Mouse (Mus musculus) kidney, postnatal 10 days (tissue): ENCODE results near the gene Cyb5r4.
"Not testable (repeated sequence)": the region's sequence is repeated elsewhere in the genome, so short reads cannot be mapped to it uniquely, and the experiment has no call there.

Source experiments
- DNase-seq: peaks from one replicate; pipeline ENCODE4 v3.0.0; 2021; ENCODE audit warnings: mixed read lengths

Cyb5r4 gene

GRCm38 (mm10) chr9:87027423-87028084 lies 5.7 kb downstream of the Cyb5r4 start:
- DNase-seq = peak; percentile 79

GRCm38 (mm10) chr9:87032196-87032595 lies 10.4 kb downstream of the Cyb5r4 start:
- no peak for DNase-seq

GRCm38 (mm10) chr9:87034831-87035580 lies 13.2 kb downstream of the Cyb5r4 start:
- DNase-seq = no peak

GRCm38 (mm10) chr9:87049425-87049824 lies 27.6 kb downstream of the Cyb5r4 start:
- DNase-seq = peak; percentile 36

DNA sequence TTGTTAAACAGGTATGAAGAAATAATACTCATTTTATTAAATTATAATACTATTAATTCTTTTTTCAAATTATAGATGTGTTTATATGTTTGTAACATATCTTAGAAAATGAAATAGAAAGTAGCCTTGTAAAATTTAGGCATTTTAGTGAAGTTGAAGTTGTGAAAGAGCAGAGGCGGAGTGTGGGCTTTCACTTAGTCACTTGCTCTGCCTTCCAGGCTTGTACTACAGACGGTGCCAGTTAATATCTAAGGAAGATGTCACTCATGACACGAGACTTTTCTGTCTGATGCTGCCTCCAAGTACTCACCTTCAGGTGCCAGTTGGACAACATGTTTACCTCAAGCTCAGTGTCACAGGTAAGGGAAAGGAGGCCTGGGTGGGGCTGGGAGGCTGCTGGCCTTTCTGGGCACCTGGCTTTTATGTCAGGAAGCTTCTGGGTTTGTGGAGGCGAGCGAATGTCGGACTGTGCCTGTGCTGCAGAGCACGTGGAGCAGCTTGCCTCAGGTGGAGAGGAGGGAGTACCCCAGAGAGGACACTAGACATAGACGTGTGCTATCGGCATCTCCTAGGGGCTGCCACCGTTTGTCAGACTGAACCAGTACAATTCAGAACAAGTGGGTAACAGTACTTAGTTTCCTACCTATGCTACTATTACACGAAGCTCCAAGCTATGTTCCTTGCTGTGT lies 33.9 kb downstream of the Cyb5r4 start:
- no peak for DNase-seq

DNA sequence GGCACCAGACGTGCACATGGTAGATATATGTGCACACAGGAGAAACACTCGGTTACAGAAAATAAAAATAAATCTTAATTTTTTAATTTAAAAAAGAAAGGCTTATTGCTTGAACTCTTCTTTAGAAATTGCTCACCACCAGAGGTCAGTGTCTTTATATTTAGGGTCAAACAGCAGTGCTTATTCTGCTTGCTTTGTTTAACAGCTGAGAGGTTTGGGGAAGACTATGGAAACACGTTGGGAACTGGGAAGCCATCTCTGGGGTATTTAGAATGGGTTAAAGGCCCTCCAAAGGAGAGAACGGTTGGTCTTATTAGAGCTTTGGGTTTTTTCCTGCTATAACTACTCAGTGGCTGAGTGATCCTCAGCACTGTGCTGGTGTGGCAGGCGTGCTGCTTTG lies 40.5 kb downstream of the Cyb5r4 start:
- DNase-seq = no peak

GRCm38 (mm10) chr9:87068160-87068559 lies 46.3 kb downstream of the Cyb5r4 start:
- DNase-seq = no peak

- DNase-seq = not testable (repeated sequence)
These were observed 49.8 kb downstream of the Cyb5r4 start for GRCm38 (mm10) chr9:87071566-87071965.

DNA sequence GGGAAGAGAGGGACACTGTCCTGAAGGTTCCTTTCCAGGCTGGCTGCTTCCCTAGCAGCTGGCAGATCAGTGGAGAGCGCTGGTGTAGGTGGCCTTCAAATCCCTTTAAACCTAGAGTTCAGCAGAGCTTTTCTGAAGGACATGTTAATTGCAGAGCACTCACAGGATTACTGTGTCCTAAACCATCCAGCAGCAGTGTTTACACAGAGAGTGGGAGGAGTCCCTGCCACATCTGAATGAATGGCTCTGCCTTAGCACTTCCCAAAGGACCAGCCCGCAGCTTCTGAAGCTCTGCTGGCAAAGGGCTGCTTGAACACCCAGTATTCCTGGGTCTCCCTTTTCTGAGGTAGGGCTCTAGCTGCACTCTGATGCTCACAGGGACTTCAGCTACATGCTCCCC lies 56.1 kb downstream of the Cyb5r4 start:
- no peak for DNase-seq

- DNase-seq = no peak
These were observed 57.7 kb downstream of the Cyb5r4 start for GRCm38 (mm10) chr9:87079511-87079910.

- DNase-seq = no peak
These were observed 65.2 kb downstream of the Cyb5r4 start for GRCm38 (mm10) chr9:87086991-87087390.

DNA sequence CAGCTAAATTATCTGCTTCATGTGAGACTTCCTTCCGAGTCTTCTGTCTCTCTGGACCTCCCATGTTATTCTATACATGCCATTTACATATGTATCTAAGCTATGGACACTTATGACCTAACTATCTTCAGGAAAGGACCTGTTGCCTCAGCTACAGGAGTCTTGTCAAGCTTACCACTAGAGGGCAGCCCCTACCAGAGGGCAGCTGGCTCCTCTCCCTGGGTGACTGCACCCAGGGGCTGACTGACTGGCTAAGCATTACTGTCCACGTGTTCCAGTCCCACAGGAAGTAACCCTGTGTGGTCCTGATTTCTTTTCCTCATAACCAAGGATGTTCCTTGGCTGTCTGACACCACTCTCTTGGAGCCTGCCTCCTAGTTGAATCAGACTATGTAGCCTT lies 76.2 kb downstream of the Cyb5r4 start:
- DNase-seq = peak; percentile 35

- no peak for DNase-seq
These were observed 93.2 kb downstream of the Cyb5r4 start for GRCm38 (mm10) chr9:87115019-87115418.

DNA sequence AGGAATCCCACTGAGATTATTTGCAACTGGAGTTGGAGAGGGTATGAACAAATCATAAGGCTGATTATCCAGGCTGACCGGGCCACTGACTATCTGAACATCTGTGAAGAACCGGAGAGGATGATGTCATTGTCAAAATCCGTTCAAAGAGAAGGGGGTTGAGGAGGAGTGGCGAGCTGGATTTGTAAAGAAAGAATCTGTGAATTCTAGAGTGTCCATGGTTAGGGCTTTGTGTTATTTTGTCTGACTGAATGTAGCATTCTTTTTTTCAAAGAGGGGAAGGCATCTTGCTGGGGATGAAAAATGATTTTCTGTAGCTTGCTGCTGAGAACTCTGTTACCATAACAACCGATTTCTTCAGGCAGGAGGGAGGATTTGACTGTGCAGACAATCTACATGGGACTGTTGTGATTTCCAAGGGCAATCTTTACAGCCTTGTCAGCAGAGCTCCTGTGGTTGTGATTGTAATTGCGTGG lies 93.7 kb downstream of the Cyb5r4 start:
- DNase-seq = no peak

- DNase-seq = no peak
These were observed 94.2 kb downstream of the Cyb5r4 start for GRCm38 (mm10) chr9:87115978-87116377.

GRCm38 (mm10) chr9:87118996-87119395 lies 97.2 kb downstream of the Cyb5r4 start:
- DNase-seq = no peak

- no peak for DNase-seq
These were observed 100.2 kb downstream of the Cyb5r4 start for GRCm38 (mm10) chr9:87121956-87122493.

DNA sequence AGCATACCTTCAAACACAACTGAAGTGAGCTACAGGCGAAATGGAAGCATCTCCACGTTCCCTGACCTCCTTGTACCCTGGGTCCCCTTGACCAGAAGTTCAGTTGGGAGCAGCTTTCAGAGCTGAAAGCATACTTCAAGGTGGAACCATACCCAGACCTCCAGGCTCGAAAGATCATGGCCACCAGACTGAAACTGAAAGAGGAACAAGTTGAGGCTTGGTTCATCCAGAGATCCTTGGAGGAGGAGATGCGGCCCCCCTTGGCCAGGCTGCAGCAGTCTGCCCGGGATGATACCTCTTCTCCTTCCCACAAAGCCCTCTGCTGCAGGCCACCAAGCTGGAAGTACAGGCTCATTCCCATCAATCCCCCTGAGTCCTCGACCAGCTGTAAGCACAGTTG lies 105.2 kb downstream of the Cyb5r4 start:
- DNase-seq = not testable (repeated sequence)
